Mouse (Mus musculus) cerebellum, adult 11 months (tissue): ENCODE measurements around the gene Stil.

ENCODE experiments used
- DNase-seq: peaks from one replicate; pipeline ENCODE4 v3.0.0; 2022

Stil gene

GRCm38 (mm10) chr4:115085522-115086095, 85.7 kb downstream of the Stil start:
- DNase-seq = no peak

GRCm38 (mm10) chr4:115086257-115086656, 86.3 kb downstream of the Stil start:
- DNase-seq = no peak

GRCm38 (mm10) chr4:115086763-115087415, 86.9 kb downstream of the Stil start:
- no peak for DNase-seq

GRCm38 (mm10) chr4:115088611-115089338, 88.8 kb downstream of the Stil start, which contains the start of gene Pdzk1ip1:
Gene Pdzk1ip1 (plus strand): TSS chr4:115088708.
- DNase-seq = no peak

- DNase-seq = no peak
Measured at GRCm38 (mm10) chr4:115090592-115090991, 90.6 kb downstream of the Stil start.

GRCm38 (mm10) chr4:115091806-115092205, 91.8 kb downstream of the Stil start:
- no peak for DNase-seq
